Mouse (Mus musculus) hindbrain, postnatal 0 days (tissue): Measurements from ENCODE around the gene Nutm1. TPM values are rescaled to one million over a fixed set of nuclear protein-coding genes. Genes with fewer than 3 reads are reported as not detected.
"Not testable (repeated sequence)": the region's sequence is repeated elsewhere in the genome, so short reads cannot be mapped to it uniquely, and the experiment has no call there.

Experiments
- ATAC-seq: fragments of 200-750 bp; cut with Nextera tagmentation; 2 replicates; pipeline ENCODE4 v1.8.0; 2017; ENCODE audit warnings: mild to moderate bottlenecking, moderate TSS enrichment, moderate library complexity
- DNase-seq: peaks from one replicate; pipeline ENCODE4 v3.0.0-alpha.2; 2015; ENCODE audit warnings: low spot score
- H3K27ac ChIP-seq: fragments of 300-500 bp; sonication (generic); 2 replicates; pipeline ENCODE4 v1.5.1; 2014; ENCODE audit warnings: mild to moderate bottlenecking
- H3K27me3 ChIP-seq: fragments of 300-500 bp; sonication (generic); 2 replicates; pipeline ENCODE4 v1.6.1; 2014; ENCODE audit warnings: low read length, mixed read lengths; ENCODE audit not compliant: insufficient read depth
- H3K36me3 ChIP-seq: fragments of 300-500 bp; sonication (generic); 2 replicates; pipeline ENCODE4 v1.6.1; 2014; ENCODE audit warnings: low read length, mixed read lengths; ENCODE audit not compliant: insufficient read depth
- H3K4me1 ChIP-seq: fragments of 300-500 bp; sonication (generic); 2 replicates; pipeline ENCODE4 v1.6.1; 2014; ENCODE audit warnings: antibody characterized with exemption, low read length, mixed read lengths; ENCODE audit not compliant: insufficient read depth
- H3K4me2 ChIP-seq: fragments of 300-500 bp; sonication (generic); 2 replicates; pipeline ENCODE4 v1.6.1; 2014; ENCODE audit warnings: low read depth, mild to moderate bottlenecking, low read length, moderate library complexity, mixed read lengths
- H3K4me3 ChIP-seq: fragments of 300-500 bp; sonication (generic); 2 replicates; pipeline ENCODE4 v1.5.1; 2014; ENCODE audit warnings: low read length
- H3K9ac ChIP-seq: fragments of 300-500 bp; sonication (generic); replicated peaks from 2 replicates; pipeline ENCODE4 v1.6.1; 2014; ENCODE audit warnings: mild to moderate bottlenecking, low read length, moderate library complexity, mixed read lengths
- H3K9me3 ChIP-seq: fragments of 300-500 bp; sonication (generic); 2 replicates; pipeline ENCODE4 v1.6.1; 2016; ENCODE audit warnings: low read length, mixed read lengths
- CTCF ChIP-seq: IDR thresholded peaks from 2 replicates; pipeline ENCODE4 v1.5.1; 2016; ENCODE audit warnings: antibody characterized with exemption, control low read depth, low read depth
- WGBS: fragments of 180-500 bp; shearing (Covaris S2); extraction: QIAGEN DNeasy Blood & Tissue Kit; methylation state at CpG from one replicate; pipeline ENCODE4 v1.1.7; 2014; 5-methylcytosine and 5-hydroxymethylcytosine counted together
- polyA plus RNA-seq: library from polyadenylated mRNA; unstranded; fragments of >200 nt; fragmentation: Nextera tagmentation; extraction: Ambion mirVana; gene quantifications from 2 replicates; pipeline ENCODE4 v1.2.1, GENCODE M21; 2015
- total RNA-seq: library from RNA; depleted of rRNA; stranded (reverse); fragments of >200 nt; gene quantifications from 2 replicates; pipeline ENCODE4 v1.2.3, GENCODE M21; 2014; rRNA removed

Nutm1 gene
- 0.05 TPM in 1 of 2 replicates, not detected in the other for total RNA-seq
- polyA plus RNA-seq: 0.06 and 0.11 TPM in 2 replicates

DNA sequence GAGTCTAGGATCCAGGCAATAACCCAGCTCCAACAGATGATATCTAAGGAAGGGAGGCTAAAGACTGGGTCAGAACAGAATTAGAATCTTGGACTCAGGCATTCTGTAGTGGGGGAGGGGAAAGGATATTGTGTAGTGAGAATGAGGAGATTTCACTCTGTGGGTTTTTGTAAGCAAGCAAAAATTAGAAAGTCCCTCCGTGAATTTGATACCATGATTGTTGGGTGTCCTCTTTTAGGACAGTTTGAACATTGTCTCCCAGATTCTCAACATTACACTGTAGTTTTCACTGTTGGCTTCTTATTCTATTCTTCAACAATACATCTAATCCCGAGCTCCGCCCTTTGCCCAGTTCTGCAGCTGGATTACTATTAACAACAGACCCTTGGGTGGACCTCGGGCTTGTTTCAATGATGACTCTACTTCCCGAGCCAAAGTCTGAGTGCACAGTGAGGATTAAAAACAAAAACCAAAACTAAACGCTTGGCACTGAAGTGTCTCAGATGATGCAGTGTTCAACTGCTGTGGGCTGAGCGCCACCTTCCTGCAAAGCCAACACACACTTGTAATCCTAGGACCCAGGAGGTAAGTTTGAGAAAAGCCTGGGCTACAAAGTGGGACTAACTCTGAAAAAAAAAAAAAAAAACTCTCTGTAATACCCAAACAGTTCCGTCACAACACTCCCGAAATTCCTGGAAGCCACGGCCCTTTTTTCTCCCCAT, at the start of gene Nutm1:
Gene Nutm1, minus strand, starts transcription at position 51 of the 722 bp plus-strand sequence.
- Histone ChIP-seq H3K9me3 (no peaks in the 10 kb centered on the region), H3K27ac (no peak within 1 kb of the TSS), H3K4me1 (peaks cover 5% of the 10 kb centered on the region; the same call in 1 of the 2 replicates), H3K27me3 (no peaks in the 10 kb centered on the region), H3K9ac (no peak within 1 kb of the TSS), H3K36me3 (no peaks in the 10 kb centered on the region), H3K4me3 (no peak within 1 kb of the TSS), H3K4me2 (no peak within 1 kb of the TSS)
- 74% methylated on average over 10 of the region's 10 CpGs for WGBS
- DNase-seq (no peak), ATAC-seq (no peak)
- no peak for TF ChIP-seq CTCF

DNA sequence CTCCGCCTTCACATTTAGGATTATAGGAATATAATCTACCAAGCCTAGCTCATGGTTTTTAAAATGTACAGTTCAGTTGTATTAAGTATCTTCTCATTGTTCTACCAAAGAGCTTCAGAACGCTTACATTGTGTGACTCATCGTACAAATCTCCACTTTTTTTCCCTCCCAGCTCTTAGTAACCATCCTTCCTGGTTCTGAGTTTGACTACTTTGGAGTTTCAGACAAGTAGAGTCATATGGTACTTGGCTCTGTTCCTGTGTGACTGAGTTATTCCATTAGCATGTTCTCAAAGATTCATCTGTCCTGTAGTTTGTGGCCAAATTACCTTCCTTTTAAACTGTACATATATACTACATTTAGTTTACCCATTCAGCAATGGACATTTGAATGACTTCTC, 49.6 kb upstream of the Nutm1 start:
- no peaks in the 10 kb centered on the region for H3K9me3 ChIP-seq
- H3K9ac ChIP-seq: no peak overlapping the region
- no peaks in the 10 kb centered on the region for H3K27me3 ChIP-seq
- H3K4me2 ChIP-seq: no peak overlapping the region
- ATAC-seq (no peak), DNase-seq (no peak)
- no peak for TF ChIP-seq CTCF
- WGBS: 92% methylated on average over 3 of the region's 3 CpGs
- H3K4me1 ChIP-seq: no peaks in the 10 kb centered on the region
- H3K36me3 ChIP-seq: no peaks in the 10 kb centered on the region
- no peak overlapping the region for H3K4me3 ChIP-seq
- H3K27ac ChIP-seq: no peak overlapping the region

DNA sequence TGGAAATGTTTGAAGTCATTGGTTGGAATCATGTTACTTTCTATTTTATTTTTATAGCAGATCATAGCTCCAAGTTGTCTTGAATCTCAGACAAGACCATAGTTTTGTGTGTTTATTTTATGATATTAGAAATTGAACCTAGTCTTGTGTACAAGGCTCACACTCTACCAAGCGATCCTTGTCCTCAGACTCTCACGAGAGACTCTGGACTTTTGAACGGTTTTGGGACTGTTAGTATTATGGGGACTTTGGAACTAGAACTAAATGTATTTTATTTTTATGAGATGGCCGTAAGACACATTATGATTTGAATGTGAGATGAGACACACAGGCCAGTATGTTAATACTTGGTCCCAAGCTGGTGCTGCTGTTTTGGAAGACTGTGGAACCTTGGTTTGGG, 39.1 kb upstream of the Nutm1 start:
- ATAC-seq (no peak), DNase-seq (no peak)
- H3K9me3 ChIP-seq: no peaks in the 10 kb centered on the region
- no peak overlapping the region for H3K4me2 ChIP-seq
- 95% methylated on average over 4 of the region's 4 CpGs for WGBS
- H3K9ac ChIP-seq: no peak overlapping the region
- H3K36me3 ChIP-seq: no peaks in the 10 kb centered on the region; the same call in 1 of the 2 replicates
- no peak for TF ChIP-seq CTCF
- no peak overlapping the region for H3K4me3 ChIP-seq
- no peaks in the 10 kb centered on the region for H3K27me3 ChIP-seq
- H3K4me1 ChIP-seq: no peaks in the 10 kb centered on the region
- no peak overlapping the region for H3K27ac ChIP-seq

DNA sequence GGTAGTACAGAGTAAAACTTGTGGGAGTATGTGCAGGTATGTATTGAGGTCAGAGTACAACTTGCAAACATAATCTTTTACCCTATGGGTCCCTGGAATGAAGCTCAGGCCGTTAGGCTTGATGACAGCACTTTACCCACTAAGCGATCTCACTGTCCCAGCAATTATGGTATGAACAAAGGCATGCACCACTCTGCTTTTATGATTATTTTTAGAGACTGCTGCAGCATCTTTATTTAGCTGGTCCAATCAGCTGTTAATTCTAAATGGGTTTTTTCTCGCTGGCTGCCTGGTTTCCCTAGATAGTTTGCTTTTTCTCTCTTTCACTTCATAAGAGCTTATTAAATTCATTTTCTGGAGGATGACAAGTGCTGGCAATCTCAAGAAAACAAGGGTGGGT, 37.1 kb upstream of the Nutm1 start:
- H3K27me3 ChIP-seq: no peaks in the 10 kb centered on the region
- no peaks in the 10 kb centered on the region for H3K4me1 ChIP-seq
- no peaks in the 10 kb centered on the region for H3K9me3 ChIP-seq
- DNase-seq (no peak), ATAC-seq (no peak)
- no peak overlapping the region for H3K9ac ChIP-seq
- no peak for TF ChIP-seq CTCF
- no peak overlapping the region for H3K4me3 ChIP-seq
- H3K27ac ChIP-seq: no peak overlapping the region
- no peaks in the 10 kb centered on the region; the same call in 1 of the 2 replicates for H3K36me3 ChIP-seq
- no peak overlapping the region for H3K4me2 ChIP-seq
- 76% methylated on average over 3 of the region's 3 CpGs for WGBS

DNA sequence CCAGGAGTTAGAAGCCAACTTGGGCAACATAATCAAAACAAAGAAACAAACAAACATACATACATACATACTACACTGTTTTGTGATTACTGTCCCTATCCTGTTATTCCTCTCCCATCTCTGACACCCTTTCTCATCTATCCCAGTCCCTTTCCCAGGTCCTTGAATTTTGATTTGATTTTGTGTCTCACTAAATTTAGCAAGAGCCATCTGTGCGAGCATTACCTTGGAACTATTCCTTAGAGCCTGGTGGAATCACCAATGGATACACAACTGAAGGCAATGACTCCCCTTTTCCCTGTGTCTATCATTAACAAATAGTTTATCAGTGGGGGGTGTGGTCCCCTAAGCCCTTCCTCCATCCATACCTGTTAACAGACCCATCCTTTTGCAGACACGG, 33.7 kb upstream of the Nutm1 start:
- no peak overlapping the region for H3K27ac ChIP-seq
- H3K4me1 ChIP-seq: no peaks in the 10 kb centered on the region
- H3K4me2 ChIP-seq: no peak overlapping the region
- no peaks in the 10 kb centered on the region for H3K27me3 ChIP-seq
- no peaks in the 10 kb centered on the region; the same call in 1 of the 2 replicates for H3K36me3 ChIP-seq
- no peak overlapping the region for H3K4me3 ChIP-seq
- WGBS: 91% methylated on average over 2 of the region's 2 CpGs
- no peak for DNase-seq
- H3K9ac ChIP-seq: no peak overlapping the region
- no peaks in the 10 kb centered on the region for H3K9me3 ChIP-seq
- no peak for ATAC-seq
- TF ChIP-seq CTCF: no peak

DNA sequence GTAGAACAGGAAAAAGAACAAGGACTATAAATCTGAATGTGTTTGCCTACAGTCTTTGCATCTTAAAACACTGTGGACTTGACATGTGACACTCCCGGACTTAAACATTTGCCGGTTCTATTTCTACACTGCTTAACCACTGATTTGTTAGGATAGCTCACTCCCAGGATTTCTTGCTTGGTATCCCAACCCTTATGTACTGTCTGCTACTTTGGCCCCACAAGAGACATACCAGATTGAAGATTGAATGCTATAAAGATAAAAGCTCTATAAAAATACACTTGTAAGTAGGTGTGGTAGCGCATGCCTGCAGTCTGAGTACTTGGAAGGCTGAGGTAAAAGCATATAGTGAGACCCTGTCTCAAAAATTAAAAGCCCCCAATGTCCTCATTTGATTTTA, 30.4 kb upstream of the Nutm1 start:
- DNase-seq (no peak), ATAC-seq (no peak)
- Histone ChIP-seq H3K4me1 (no peaks in the 10 kb centered on the region), H3K27me3 (no peaks in the 10 kb centered on the region), H3K36me3 (no peaks in the 10 kb centered on the region), H3K4me2 (no peak overlapping the region), H3K9me3 (no peaks in the 10 kb centered on the region), H3K9ac (no peak overlapping the region), H3K4me3 (no peak overlapping the region), H3K27ac (no peak overlapping the region)
- no peak for TF ChIP-seq CTCF
- 97% methylated on average over 3 of the region's 3 CpGs for WGBS

DNA sequence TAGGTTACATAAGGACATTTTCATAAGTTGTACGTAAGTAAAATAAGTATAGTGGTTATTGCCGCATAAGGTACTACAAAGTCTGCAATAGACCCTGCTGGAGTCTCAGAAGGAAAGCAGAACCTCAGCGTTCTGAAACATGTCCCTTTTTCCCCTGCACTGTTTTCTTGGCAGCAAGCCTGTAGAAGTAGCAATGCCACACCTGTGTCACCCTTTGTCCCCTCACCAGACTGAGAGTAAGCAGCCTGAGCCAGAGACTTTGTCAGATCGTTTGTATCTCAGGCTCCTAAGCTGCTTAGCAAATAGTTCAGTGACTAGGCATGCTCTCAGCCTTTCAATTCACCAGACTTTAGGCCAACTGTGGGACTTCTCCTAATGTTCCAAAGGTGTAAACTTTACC, 28.0 kb upstream of the Nutm1 start:
- H3K9ac ChIP-seq: no peak overlapping the region
- H3K27ac ChIP-seq: no peak overlapping the region
- H3K36me3 ChIP-seq: no peaks in the 10 kb centered on the region
- H3K4me2 ChIP-seq: no peak overlapping the region
- no peaks in the 10 kb centered on the region for H3K9me3 ChIP-seq
- H3K27me3 ChIP-seq: no peaks in the 10 kb centered on the region
- WGBS: 65% methylated on average over 4 of the region's 4 CpGs
- no peak for DNase-seq
- H3K4me1 ChIP-seq: no peaks in the 10 kb centered on the region
- no peak for ATAC-seq
- no peak for TF ChIP-seq CTCF
- H3K4me3 ChIP-seq: no peak overlapping the region

DNA sequence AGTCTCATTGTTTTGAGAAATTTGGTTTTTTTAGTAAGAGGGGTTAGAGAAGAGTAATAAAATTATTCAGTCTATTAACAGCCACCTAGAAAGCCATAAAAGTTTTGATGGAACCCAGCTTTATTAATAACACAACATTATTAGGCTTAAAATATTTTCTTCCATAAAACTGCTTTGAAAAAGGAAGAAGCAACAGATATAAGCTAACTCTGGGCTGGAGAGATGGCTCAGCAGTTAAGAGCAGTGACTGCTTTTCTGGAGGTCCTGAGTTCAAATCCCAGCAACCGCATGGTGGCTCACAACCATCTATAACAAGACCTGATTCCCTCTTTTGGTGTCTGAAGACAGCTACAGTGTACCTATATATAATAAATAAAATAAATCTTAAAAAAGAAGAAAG, 27.0 kb upstream of the Nutm1 start:
- not testable (repeated sequence) for H3K4me1 ChIP-seq, H3K9ac ChIP-seq, H3K27me3 ChIP-seq, H3K27ac ChIP-seq, H3K4me2 ChIP-seq, H3K9me3 ChIP-seq, H3K36me3 ChIP-seq, H3K4me3 ChIP-seq, DNase-seq, ATAC-seq
- WGBS: 100% methylated on average over 1 of the region's 1 CpGs
